ENCODE assay signal across 9 mouse cellular contexts in genomic region chr6:19282682-19283333, GRCm38 (mm10).
DNase-seq lines count a peak whose midpoint lies in the region; ATAC-seq lines count a peak whose summit lies in the region.
"Had no signal": no experiment of that assay in that cellular context is flagged by ENCODE, and none has a peak within 500 bp of the region (broad histone marks: within the 10 kb centered on the region; RNA-seq: fewer than 3 reads in every experiment).

No protein-coding gene starts in this region.

- H3K4me1 ChIP-seq in midbrain, embryonic 16.5 days (ENCODE audit: control insufficient read depth, insufficient read depth, low read length): no peaks in the 10 kb centered on the region
- H3K4me1 ChIP-seq in midbrain, embryonic 11.5 days (ENCODE audit: control insufficient read depth, insufficient read depth, low read length): no peaks in the 10 kb centered on the region
- H3K4me1 ChIP-seq: liver, embryonic 12.5 days; midbrain, embryonic 12.5 days had no signal

- no peak for DNase-seq in midbrain, embryonic 11.5 days (ENCODE audit: low spot score, missing footprints)
- peak; percentile 82 to 85 for DNase-seq in cerebellum, postnatal 36 days
- DNase-seq in layer of hippocampus, adult 9-10 months (ENCODE audit: low spot score): peak; percentile 55
- peak; percentile 4 to 17 for DNase-seq in right cerebral cortex, postnatal 36 days (ENCODE audit: low spot score in 2 of 2)
- no peak for DNase-seq in gastrocnemius, adult 18-20 months (ENCODE audit: low spot score)
- DNase-seq in kidney, postnatal 36 days: no peak

- no peak overlapping the region for H3K4me2 ChIP-seq in midbrain, embryonic 16.5 days (ENCODE audit: low read length)
- no peak overlapping the region for H3K4me2 ChIP-seq in midbrain, embryonic 11.5 days
- H3K4me2 ChIP-seq: liver, embryonic 12.5 days; midbrain, embryonic 12.5 days had no signal

- ATAC-seq in midbrain, embryonic 16.5 days: peak; percentile 51
- ATAC-seq in midbrain, embryonic 11.5 days (ENCODE audit: low FRiP score): no peak
- ATAC-seq: liver, embryonic 12.5 days had no signal

- H3K27me3 ChIP-seq in midbrain, embryonic 16.5 days (ENCODE audit: control insufficient read depth, insufficient read depth, low read depth, low read length): no peaks in the 10 kb centered on the region
- no peaks in the 10 kb centered on the region for H3K27me3 ChIP-seq in midbrain, embryonic 11.5 days (ENCODE audit: control insufficient read depth, insufficient read depth, low read length)
- H3K27me3 ChIP-seq: liver, embryonic 12.5 days; midbrain, embryonic 12.5 days had no signal

- H3K9ac ChIP-seq in midbrain, embryonic 16.5 days (ENCODE audit: low read depth, low read length): no peak overlapping the region
- H3K9ac ChIP-seq in midbrain, embryonic 11.5 days (ENCODE audit: low read length): no peak overlapping the region
- H3K9ac ChIP-seq: liver, embryonic 12.5 days; midbrain, embryonic 12.5 days had no signal

- 68% methylated on average over 4 of the region's 4 CpGs for WGBS in midbrain, embryonic 16.5 days
- 83% methylated on average over 4 of the region's 4 CpGs for WGBS in midbrain, embryonic 11.5 days

- H3K9me3 ChIP-seq in midbrain, embryonic 16.5 days (replicated peaks; ENCODE audit: control insufficient read depth, low read length, poor library complexity, severe bottlenecking): no peaks in the 10 kb centered on the region
- no peaks in the 10 kb centered on the region for H3K9me3 ChIP-seq in midbrain, embryonic 11.5 days (ENCODE audit: control insufficient read depth, low read length)
- H3K9me3 ChIP-seq: liver, embryonic 12.5 days; midbrain, embryonic 12.5 days had no signal

- H3K36me3 ChIP-seq in midbrain, embryonic 16.5 days (ENCODE audit: control insufficient read depth, insufficient read depth, low read length): no peaks in the 10 kb centered on the region
- H3K36me3 ChIP-seq in midbrain, embryonic 11.5 days (ENCODE audit: control insufficient read depth, insufficient read depth, low read length): no peaks in the 10 kb centered on the region
- H3K36me3 ChIP-seq: liver, embryonic 12.5 days; midbrain, embryonic 12.5 days had no signal

- no peak overlapping the region for H3K4me3 ChIP-seq in midbrain, embryonic 16.5 days (ENCODE audit: low read depth, low read length)
- H3K4me3 ChIP-seq in midbrain, embryonic 11.5 days (ENCODE audit: low read depth, low read length): no peak overlapping the region
- H3K4me3 ChIP-seq: liver, embryonic 12.5 days; midbrain, embryonic 12.5 days had no signal

- no peak overlapping the region for H3K27ac ChIP-seq in midbrain, embryonic 16.5 days (ENCODE audit: low read length)
- H3K27ac ChIP-seq in midbrain, embryonic 11.5 days (ENCODE audit: low read depth, low read length): no peak overlapping the region
- H3K27ac ChIP-seq: liver, embryonic 12.5 days; midbrain, embryonic 12.5 days had no signal

Comparison
In these comparisons a context has a peak if more than half of its experiments do, and no peak if none do; other contexts are left out.
1. DNase-seq: peak in cerebellum, postnatal 36 days (2 of 2), layer of hippocampus, adult 9-10 months (single experiment) and right cerebral cortex, postnatal 36 days (2 of 2); none in midbrain, embryonic 11.5 days (single experiment), gastrocnemius, adult 18-20 months (single experiment) and kidney, postnatal 36 days (0 of 2).